Mouse (Mus musculus) heart, embryonic 10.5 days (tissue): ENCODE measurements around the gene Dguok. TPM values are rescaled to one million over a fixed set of nuclear protein-coding genes. Genes with fewer than 3 reads are reported as not detected.

Experiments
- DNase-seq: peaks from one replicate; pipeline ENCODE4 v3.0.0-alpha.2; 2017; ENCODE audit warnings: low spot score
- H3K27ac ChIP-seq: fragments of 300-500 bp; sonication (generic); 2 replicates; pipeline ENCODE4 v1.5.1; 2016; ENCODE audit warnings: mild to moderate bottlenecking
- H3K27me3 ChIP-seq: fragments of 300-500 bp; sonication (generic); 2 replicates; pipeline ENCODE4 v1.6.1; 2016; ENCODE audit warnings: mild to moderate bottlenecking; ENCODE audit not compliant: poor library complexity, insufficient read depth, severe bottlenecking
- H3K36me3 ChIP-seq: fragments of 300-500 bp; sonication (generic); 2 replicates; pipeline ENCODE4 v1.6.1; 2016; ENCODE audit warnings: mild to moderate bottlenecking, moderate library complexity
- H3K4me1 ChIP-seq: fragments of 300-500 bp; sonication (generic); 2 replicates; pipeline ENCODE4 v1.6.1; 2016; ENCODE audit warnings: mild to moderate bottlenecking
- H3K4me3 ChIP-seq: fragments of 300-500 bp; sonication (generic); 2 replicates; pipeline ENCODE4 v1.5.1; 2016; ENCODE audit warnings: mild to moderate bottlenecking, moderate library complexity
- H3K9me3 ChIP-seq: fragments of 300-500 bp; sonication (generic); 2 replicates; pipeline ENCODE4 v1.6.1; 2016; ENCODE audit warnings: mild to moderate bottlenecking, moderate library complexity
- WGBS: fragments of 180-500 bp; shearing (Covaris S2); methylation state at CpG from one replicate; pipeline ENCODE4 v1.1.7; 2016; 5-methylcytosine and 5-hydroxymethylcytosine counted together
- polyA plus RNA-seq: library from polyadenylated mRNA; unstranded; fragments of >200 nt; fragmentation: Nextera tagmentation; extraction: Ambion mirVana; gene quantifications from 2 replicates; pipeline ENCODE4 v1.2.1, GENCODE M21; 2016

Dguok gene
- polyA plus RNA-seq, 1 experiment from 2014 or later: 59.1 TPM

DNA sequence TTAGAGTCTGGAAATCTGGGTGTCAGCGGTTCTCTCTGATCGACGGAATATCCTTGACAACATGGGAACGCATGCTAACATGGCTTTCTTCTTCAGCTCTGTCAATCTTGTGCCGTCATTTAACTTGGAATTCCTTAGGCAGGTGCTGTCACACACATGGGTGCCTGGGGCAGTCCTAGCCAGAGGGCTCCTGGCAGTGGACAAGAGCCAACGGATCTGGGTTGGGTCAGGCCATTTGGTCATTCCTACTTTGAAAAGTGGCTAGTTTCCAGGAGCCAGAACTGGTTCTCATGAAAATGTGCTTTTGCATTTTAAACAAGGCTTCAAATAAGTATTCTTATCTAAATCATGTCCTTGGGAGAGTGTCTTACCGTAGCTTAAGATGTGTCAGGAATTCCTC is 35.0 kb downstream of the Dguok start:
- Histone ChIP-seq H3K27me3 (no peaks in the 10 kb centered on the region), H3K4me1 (peaks cover 12% of the 10 kb centered on the region; the same call in 1 of the 2 replicates), H3K9me3 (no peaks in the 10 kb centered on the region), H3K36me3 (no peaks in the 10 kb centered on the region), H3K4me3 (no peak overlapping the region), H3K27ac (no peak overlapping the region)
- no peak for DNase-seq
- WGBS: 87% methylated on average over 7 of the region's 7 CpGs

DNA sequence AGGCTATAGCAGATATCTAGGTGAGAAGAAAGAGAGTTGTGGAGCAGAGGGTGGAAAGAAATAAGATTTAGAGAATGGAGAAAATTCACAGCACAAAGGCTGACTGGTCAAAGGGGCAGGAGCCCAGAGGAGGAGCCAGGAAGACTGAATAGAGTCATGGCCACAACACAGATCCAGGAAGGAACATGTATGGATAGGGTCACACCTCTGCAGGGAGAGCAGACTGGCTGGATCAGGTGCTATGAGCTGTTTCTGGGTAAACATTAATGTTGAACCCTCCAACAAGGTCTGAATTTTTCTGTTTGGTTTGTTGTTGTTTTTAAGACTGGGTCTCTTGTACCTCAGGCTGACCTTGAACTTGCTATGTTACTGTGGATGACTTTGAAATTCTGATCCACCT is 42.8 kb downstream of the Dguok start:
- Histone ChIP-seq H3K4me3 (no peak overlapping the region), H3K9me3 (no peaks in the 10 kb centered on the region), H3K27ac (no peak overlapping the region), H3K4me1 (peaks cover 14% of the 10 kb centered on the region), H3K36me3 (no peaks in the 10 kb centered on the region), H3K27me3 (no peaks in the 10 kb centered on the region)
- DNase-seq: no peak

DNA sequence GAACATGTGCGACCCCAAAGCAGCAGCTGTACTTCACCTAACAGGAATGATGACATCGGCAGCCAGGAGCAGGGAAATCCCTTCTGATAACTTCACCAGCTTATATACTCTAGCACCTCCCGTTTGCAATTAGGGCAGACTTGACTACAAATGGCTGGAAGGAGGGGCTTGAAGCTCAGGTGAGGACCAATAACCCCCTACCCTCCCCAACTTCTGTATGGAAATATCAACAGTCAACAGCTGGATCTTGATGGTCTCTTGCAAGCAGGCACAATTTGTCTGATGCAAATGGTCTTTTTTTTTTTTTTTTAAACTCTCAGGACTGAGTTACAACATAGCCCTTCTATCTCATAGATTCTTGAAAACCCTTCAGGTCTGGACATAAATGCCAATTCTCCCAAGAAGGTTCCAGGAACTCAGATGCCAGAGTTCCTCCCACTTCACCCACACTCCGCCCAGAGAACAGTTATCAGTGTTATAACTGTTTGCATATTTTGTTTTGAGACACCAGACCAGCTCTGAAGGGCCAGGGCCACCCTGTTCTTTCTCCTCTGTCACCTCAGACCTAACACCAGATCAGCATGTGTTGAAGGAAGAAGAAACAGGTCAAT is 47.6 kb downstream of the Dguok start, which contains the start of gene Tet3:
TSS of gene Tet3 (minus strand) at position 51 of the 611 bp plus-strand sequence.
- no peak for DNase-seq
- H3K9me3 ChIP-seq: no peaks in the 10 kb centered on the region
- peaks cover 5% of the 10 kb centered on the region; the same call in 1 of the 2 replicates for H3K36me3 ChIP-seq
- H3K27me3 ChIP-seq: no peaks in the 10 kb centered on the region
- peaks cover 58% of the 10 kb centered on the region for H3K4me1 ChIP-seq
- H3K27ac ChIP-seq: no peak within 1 kb of the TSS
- H3K4me3 ChIP-seq: no peak within 1 kb of the TSS
- 50% methylated on average over 4 of the region's 4 CpGs for WGBS

DNA sequence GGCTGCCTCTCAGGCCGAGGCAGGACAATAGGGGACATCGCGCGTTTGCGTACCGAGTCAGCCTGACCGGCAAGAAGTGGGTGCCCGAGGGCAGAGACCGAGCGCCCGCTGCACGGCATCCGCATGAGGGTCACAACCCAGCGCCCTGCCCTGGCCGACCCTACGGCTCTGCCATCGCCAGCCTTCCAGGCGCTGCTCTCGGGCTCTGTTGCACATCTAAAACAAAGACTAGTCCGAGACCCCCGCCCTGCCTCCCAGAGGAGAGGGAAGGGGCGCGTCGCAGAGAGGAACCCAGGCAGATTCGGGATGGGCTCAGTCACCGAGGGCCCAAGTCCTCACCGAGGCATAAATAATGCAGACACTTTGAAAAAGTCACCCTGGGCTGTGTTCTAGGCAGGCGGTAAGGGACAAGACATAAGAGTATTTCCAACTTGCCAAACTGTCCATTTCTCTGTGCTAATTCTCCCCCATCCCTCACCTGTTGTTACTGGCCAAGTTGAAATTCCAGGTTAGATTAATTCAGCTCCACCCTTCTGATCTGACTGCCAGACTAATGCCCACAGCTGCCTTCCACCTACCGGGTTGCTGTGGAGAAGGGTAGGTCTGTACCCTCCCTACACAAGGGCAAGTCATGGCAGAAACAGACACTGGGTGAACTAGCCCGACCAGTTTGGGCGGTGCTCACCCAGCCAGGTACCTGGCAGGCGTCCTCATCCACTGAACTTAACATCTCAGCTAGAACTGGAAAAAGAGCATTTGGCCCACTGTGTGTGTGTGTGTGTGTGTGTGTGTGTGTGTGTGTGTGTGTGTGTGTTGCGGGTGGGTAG is 49.6 kb downstream of the Dguok start:
- peaks cover 12% of the 10 kb centered on the region; the same call in 1 of the 2 replicates for H3K36me3 ChIP-seq
- WGBS: 4% methylated on average over 33 of the region's 33 CpGs
- no peaks in the 10 kb centered on the region for H3K27me3 ChIP-seq
- peak overlapping the region; percentile 100 for H3K27ac ChIP-seq
- DNase-seq: peak; percentile 87
- H3K4me3 ChIP-seq: peak overlapping the region; percentile 97
- peaks cover 72% of the 10 kb centered on the region for H3K4me1 ChIP-seq
- no peaks in the 10 kb centered on the region for H3K9me3 ChIP-seq

DNA sequence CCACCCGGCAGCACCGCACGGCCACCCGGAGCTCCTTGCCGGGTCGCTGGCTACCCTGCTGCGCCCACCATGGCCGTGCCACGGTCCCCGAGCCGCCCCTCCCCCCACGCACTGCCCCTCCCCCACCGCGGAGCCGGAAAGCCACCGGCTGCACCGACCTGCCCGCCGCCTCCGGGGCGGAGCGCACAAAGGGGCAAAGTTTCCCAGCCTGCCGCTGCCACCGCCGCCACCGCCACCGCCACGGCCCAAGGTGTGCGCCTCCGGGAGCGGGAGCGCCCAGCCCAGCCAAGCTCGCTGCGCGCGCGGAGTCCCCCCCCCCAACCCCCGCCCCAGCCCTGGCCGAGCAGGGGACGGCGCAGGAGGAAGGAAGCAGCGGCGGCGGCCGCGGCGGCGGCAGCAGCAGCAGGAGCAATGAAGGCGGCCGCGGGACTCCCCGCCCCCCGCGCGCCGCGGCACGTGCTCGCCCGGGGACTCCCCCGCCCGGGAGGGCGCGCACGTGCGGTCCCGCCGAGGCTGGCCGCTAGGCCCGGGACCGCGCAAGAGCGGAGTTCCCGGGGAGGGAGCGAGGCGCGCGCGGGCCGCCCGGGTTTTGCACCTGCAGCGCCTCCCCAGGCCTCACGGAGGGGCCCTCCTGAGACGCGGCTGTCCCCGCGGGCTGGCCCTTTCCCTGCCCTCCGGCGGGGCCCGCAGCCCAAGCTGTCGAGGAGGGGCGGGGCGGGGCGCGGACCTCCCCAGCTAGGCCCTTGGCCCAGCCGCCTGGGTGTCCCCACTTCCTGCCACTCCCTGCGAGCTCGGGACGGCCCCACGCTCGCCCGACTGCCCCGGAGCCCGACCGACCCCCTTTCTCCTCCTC is 50.4 kb downstream of the Dguok start:
- Histone ChIP-seq H3K4me3 (peak overlapping the region; percentile 97), H3K4me1 (peaks cover 81% of the 10 kb centered on the region), H3K27me3 (no peaks in the 10 kb centered on the region), H3K36me3 (peaks cover 12% of the 10 kb centered on the region; the same call in 1 of the 2 replicates), H3K9me3 (no peaks in the 10 kb centered on the region), H3K27ac (peak overlapping the region; percentile 100)
- DNase-seq: peak; percentile 82
- under 1% methylated on average over 79 of the region's 105 CpGs for WGBS

DNA sequence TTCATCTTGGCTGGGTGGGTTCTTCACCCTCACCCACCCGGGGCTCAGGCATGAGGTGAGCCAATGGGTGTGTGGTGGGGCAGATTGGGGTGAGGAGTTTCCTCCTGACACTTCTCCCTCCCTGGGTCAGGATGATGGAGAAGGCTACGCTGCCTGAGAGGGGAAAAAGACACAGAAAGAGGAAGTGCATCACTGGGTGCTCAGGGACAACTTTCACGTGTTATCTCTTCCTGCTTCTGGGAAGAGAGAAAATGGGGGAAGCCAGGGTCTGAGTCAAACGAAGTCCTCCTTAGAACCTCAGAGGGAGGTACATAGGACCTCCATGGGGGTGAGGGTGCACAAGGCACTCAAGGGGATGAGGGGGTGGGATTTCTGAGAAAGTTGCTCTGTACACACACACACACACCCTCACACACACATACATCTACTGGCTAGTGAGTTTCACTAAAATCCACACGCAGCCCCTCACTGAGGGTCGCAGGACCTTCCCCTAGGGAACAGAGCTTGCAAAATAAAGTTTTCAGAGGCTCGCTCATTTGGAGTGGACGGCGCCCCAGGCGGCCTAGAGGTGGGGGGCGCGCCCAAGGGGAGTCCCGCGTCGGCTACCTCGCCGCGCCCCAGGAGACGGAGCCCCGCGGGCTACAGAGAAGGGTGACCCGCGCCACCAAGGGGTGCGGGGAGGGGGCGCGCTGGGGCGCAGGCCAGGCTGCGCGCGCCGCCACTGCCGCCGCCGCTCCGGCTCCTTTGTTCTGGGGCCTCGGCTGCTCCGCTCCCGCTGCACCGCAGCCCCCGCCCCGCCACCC is 51.2 kb downstream of the Dguok start:
- peak overlapping the region; percentile 97 for H3K4me3 ChIP-seq
- DNase-seq: no peak
- peaks cover 12% of the 10 kb centered on the region; the same call in 1 of the 2 replicates for H3K36me3 ChIP-seq
- peak overlapping the region; percentile 100 for H3K27ac ChIP-seq
- 2% methylated on average over 33 of the region's 41 CpGs for WGBS
- H3K9me3 ChIP-seq: no peaks in the 10 kb centered on the region
- H3K27me3 ChIP-seq: no peaks in the 10 kb centered on the region
- H3K4me1 ChIP-seq: peaks cover 89% of the 10 kb centered on the region

DNA sequence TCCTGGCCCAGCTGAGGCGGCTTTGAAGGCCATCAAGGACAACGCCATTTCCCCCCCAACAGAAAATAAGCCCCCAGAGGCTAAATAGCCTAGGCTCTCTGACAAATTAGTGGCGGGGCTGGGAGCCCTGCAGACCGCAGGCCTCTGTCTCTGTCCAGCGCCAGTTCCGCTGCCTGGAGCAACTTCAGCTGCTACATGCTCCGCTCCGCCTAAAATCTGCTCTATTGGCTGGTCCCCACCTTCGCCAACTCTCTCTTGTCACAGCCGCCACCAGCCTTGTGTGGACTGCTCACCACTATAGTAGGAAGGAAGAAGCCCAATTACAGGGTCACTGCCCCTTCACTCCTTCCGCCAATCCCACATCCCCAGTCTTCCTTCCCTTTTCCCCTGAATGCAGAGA is 53.1 kb downstream of the Dguok start:
- DNase-seq: no peak
- H3K9me3 ChIP-seq: no peaks in the 10 kb centered on the region
- H3K36me3 ChIP-seq: peaks cover 12% of the 10 kb centered on the region; the same call in 1 of the 2 replicates
- peak overlapping the region; percentile 97 for H3K4me3 ChIP-seq
- peaks cover 91% of the 10 kb centered on the region for H3K4me1 ChIP-seq
- H3K27ac ChIP-seq: 0 out of 2 replicates have a peak overlapping the region, but pooled peaks have one; percentile 52
- H3K27me3 ChIP-seq: no peaks in the 10 kb centered on the region
- WGBS: 56% methylated on average over 11 of the region's 11 CpGs

DNA sequence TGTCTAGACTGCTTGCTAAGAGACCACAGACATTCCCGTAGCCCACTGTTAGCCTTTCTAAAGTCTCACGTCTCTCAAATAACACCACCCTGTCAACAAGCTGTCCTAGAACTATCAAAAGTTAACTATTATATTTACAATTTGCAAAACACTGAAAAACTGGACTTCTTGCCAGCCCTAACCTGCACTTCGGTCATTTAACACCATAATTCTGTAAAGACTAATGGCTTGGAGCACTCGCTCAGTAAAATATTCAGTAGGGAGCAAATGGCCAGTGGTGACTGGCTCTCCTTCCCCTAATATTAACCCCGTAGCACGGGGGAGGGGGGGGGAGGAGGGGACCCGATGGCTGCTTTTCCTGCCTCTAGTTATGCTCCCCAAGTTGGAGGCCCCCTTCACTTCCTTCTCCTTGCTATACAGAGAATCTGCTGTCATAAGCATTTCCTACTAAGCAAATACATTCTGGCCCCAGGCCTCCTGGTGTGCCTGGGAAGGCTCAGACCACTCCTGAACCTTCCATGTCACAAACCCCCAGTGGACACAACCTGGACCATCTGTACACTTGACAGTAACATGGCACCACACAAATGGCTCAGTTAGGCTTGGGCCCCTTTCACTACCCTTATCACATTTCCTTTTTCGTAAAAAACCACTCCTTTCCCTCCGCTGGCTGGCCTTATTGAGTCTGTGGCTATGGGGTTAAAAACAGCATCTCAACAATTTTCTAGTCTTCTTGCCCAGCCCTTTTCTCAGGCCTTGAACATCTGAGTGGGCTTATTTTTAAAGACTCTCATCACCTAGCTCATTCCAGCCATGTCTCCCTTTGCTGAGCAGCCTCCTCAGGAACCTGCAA is 56.1 kb downstream of the Dguok start:
- Histone ChIP-seq H3K27ac (peak overlapping the region; percentile 74), H3K27me3 (no peaks in the 10 kb centered on the region), H3K4me3 (peak overlapping the region; percentile 31; the same call in 1 of the 2 replicates), H3K36me3 (peaks cover 33% of the 10 kb centered on the region; the same call in 1 of the 2 replicates), H3K4me1 (peaks cover 95% of the 10 kb centered on the region), H3K9me3 (no peaks in the 10 kb centered on the region)
- whole genome bisulfite sequencing: 52% methylated on average over 9 of the region's 9 CpGs
- DNase-seq: no peak

DNA sequence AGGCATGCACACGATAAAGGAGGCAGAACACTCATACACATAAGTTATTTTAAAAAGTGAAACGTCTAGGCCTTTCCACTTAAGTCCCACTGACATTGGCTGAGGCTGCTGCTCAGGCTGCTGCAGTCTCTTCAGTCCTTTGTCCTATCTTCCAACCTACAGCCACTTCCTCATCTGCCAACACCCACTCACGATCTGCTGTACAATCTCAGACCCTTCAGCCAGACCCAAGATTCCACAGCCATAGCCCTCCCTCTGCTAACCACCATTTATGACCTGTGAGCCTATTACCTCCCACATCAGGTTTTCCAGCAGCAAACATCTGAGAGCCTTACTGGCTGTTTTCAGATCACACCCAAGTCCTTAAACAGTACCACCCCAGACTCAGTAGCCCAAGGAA is 57.3 kb downstream of the Dguok start:
- Histone ChIP-seq H3K27me3 (no peaks in the 10 kb centered on the region), H3K36me3 (peaks cover 34% of the 10 kb centered on the region; the same call in 1 of the 2 replicates), H3K4me3 (0 out of 2 replicates have a peak overlapping the region, but pooled peaks have one; percentile 5), H3K27ac (peak overlapping the region; percentile 74; the same call in 1 of the 2 replicates), H3K9me3 (no peaks in the 10 kb centered on the region), H3K4me1 (peaks cover 94% of the 10 kb centered on the region)
- DNase-seq: no peak
- WGBS: 20% methylated on average over 3 of the region's 3 CpGs

DNA sequence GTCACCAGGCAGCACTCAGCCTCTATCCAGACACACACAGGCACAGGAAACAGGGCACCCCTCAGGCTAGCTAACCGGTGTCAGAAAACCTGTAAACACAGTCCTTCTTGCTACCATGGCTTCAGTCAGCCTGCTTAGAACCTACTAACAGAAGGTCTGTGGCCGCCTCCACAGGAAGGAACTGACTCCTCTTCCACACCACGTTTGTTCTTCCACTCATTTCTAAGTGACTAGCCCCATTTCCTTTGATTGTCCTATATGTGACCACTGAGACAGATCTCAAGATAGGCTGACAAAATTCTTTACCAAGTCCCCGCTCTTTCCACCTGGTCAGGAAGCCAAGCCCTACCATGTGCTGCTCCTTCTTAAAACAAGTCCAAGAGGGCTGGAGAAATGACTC is 57.9 kb downstream of the Dguok start:
- Histone ChIP-seq H3K27me3 (no peaks in the 10 kb centered on the region), H3K9me3 (no peaks in the 10 kb centered on the region), H3K27ac (peak overlapping the region; percentile 63; the same call in 1 of the 2 replicates), H3K4me1 (peaks cover 94% of the 10 kb centered on the region), H3K4me3 (0 out of 2 replicates have a peak overlapping the region, but pooled peaks have one; percentile 5), H3K36me3 (peaks cover 29% of the 10 kb centered on the region; the same call in 1 of the 2 replicates)
- WGBS: 52% methylated on average over 4 of the region's 4 CpGs
- DNase-seq: no peak

DNA sequence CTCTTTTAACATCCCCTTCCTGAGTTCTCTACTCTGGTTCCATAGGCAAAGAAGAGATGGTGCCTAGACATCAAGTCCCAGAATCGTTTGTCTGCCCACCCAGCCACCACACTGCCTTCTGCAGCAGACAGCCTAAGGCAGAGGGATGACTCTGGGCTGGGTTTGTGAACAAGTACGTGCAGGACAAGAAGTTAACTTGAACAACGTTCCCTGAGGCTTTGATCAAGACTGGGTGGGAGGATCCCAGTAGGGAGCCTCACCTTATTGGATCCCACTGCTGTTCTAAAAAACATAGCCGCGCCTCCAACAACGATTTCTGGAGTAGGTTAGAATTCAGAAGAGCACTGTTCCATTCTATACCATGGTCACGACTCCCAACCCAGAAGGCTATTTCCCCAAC is 59.7 kb downstream of the Dguok start:
- WGBS: 72% methylated on average over 7 of the region's 7 CpGs
- no peak for DNase-seq
- Histone ChIP-seq H3K4me1 (peaks cover 98% of the 10 kb centered on the region), H3K27ac (0 out of 2 replicates have a peak overlapping the region, but pooled peaks have one; percentile 13), H3K36me3 (peaks cover 25% of the 10 kb centered on the region; the same call in 1 of the 2 replicates), H3K27me3 (no peaks in the 10 kb centered on the region), H3K9me3 (no peaks in the 10 kb centered on the region), H3K4me3 (no peak overlapping the region)
